Mouse (Mus musculus) neutrophil, adult 65 days (primary cell): Measurements from ENCODE around the gene Art3. TPM values are rescaled to one million over a fixed set of nuclear protein-coding genes. Genes with fewer than 3 reads are reported as not detected.

Experiments
- total RNA-seq: library from RNA; stranded (reverse); gene quantifications from 2 replicates; pipeline ENCODE4 v1.2.4, GENCODE M21; 2023

Art3 gene
- 0.92 TPM in 1 of 2 replicates, not detected in the other for total RNA-seq

GRCm38 (mm10) chr5:92331635-92332338 is at the start of gene Art3:
Gene Art3, plus strand, starts transcription at chr5:92331827.

GRCm38 (mm10) chr5:92309681-92310511 is 21.7 kb upstream of the Art3 start, which contains the start of gene Sdad1:
Gene Sdad1, minus strand, starts transcription at chr5:92310479.

GRCm38 (mm10) chr5:92327929-92328328 is 3.7 kb upstream of the Art3 start, which contains the start of gene Cxcl9:
Gene Cxcl9, minus strand, starts transcription at chr5:92328079.

GRCm38 (mm10) chr5:92348794-92349413 is 17.3 kb downstream of the Art3 start, which contains the start of gene Cxcl10:
Gene Cxcl10, minus strand, starts transcription at chr5:92348889.

GRCm38 (mm10) chr5:92435025-92435584 is 103.5 kb downstream of the Art3 start, which contains the start of gene Nup54:
Gene Nup54, minus strand, starts transcription at chr5:92435219.

Other genes starting within 250 kb of the Art3 start
- 52.3 and 78.7 TPM in 2 replicates for gene G3bp2, start 248.1 kb upstream of the Art3 start, total RNA-seq
- gene Uso1, start 193.9 kb upstream of the Art3 start, total RNA-seq = 34.7 and 45.6 TPM in 2 replicates
- gene U90926, start 116.4 kb upstream of the Art3 start, total RNA-seq = not detected in 2 replicates
- gene Ppef2, start 75.5 kb upstream of the Art3 start, total RNA-seq = 0.61 and 1.2 TPM in 2 replicates
- 63.6 and 64.2 TPM in 2 replicates for gene Naaa, start 53.7 kb upstream of the Art3 start, total RNA-seq
- 20.2 and 22.5 TPM in 2 replicates for gene Sdad1, start 21.3 kb upstream of the Art3 start, total RNA-seq
- 0.54 TPM in 1 of 2 replicates, not detected in the other for gene Cxcl9, start 3.7 kb upstream of the Art3 start, total RNA-seq
- gene Cxcl10, start 17.1 kb downstream of the Art3 start, total RNA-seq = 3.9 and 6.8 TPM in 2 replicates
- gene Nup54, start 103.4 kb downstream of the Art3 start, total RNA-seq = 34.9 and 42.5 TPM in 2 replicates
- 37.4 and 39.0 TPM in 2 replicates for gene Scarb2, start 175.0 kb downstream of the Art3 start, total RNA-seq
- gene Fam47e, start 223.2 kb downstream of the Art3 start, total RNA-seq = not detected in 2 replicates